Mouse (Mus musculus) thymus, adult 2 months (tissue): ENCODE data around the gene AU040320. TPM values are rescaled to one million over a fixed set of nuclear protein-coding genes. Genes with fewer than 3 reads are reported as not detected.

Source experiments
- DNase-seq: peaks from one replicate; pipeline ENCODE4 v3.0.0; 2021
- H3K27ac ChIP-seq: fragments of 200-500 bp; 2 replicates; pipeline ENCODE4 v1.5.1; 2012; ENCODE audit warnings: low read length, control low read depth; ENCODE audit not compliant: control insufficient read depth, insufficient read depth
- H3K27me3 ChIP-seq: fragments of 200-500 bp; 2 replicates; pipeline ENCODE4 v1.6.1; 2012; ENCODE audit warnings: mild to moderate bottlenecking, low read length, moderate library complexity, mixed read lengths; ENCODE audit not compliant: control insufficient read depth, insufficient read depth
- H3K36me3 ChIP-seq: fragments of 200-500 bp; 2 replicates; pipeline ENCODE4 v1.6.1; 2012; ENCODE audit warnings: mild to moderate bottlenecking, low read length, moderate library complexity; ENCODE audit not compliant: control insufficient read depth, insufficient read depth
- H3K4me1 ChIP-seq: fragments of 200-500 bp; replicated peaks from 2 replicates; pipeline ENCODE4 v1.6.1; 2012; ENCODE audit warnings: low read length; ENCODE audit not compliant: control insufficient read depth, insufficient read depth
- H3K4me3 ChIP-seq: fragments of 200-500 bp; 2 replicates; pipeline ENCODE4 v1.5.1; 2012; ENCODE audit warnings: mild to moderate bottlenecking, low read length, control low read depth, moderate library complexity; ENCODE audit not compliant: control insufficient read depth, insufficient read depth
- CTCF ChIP-seq: fragments of 200-500 bp; IDR thresholded peaks from 2 replicates; pipeline ENCODE4 v1.5.1; 2012; ENCODE audit warnings: mild to moderate bottlenecking, control low read depth, low read length, moderate library complexity, borderline replicate concordance; ENCODE audit not compliant: control insufficient read depth, poor library complexity, insufficient read depth; ENCODE audit errors: extremely low read depth
- POLR2A ChIP-seq: fragments of 200-500 bp; IDR thresholded peaks from 2 replicates; pipeline ENCODE4 v1.6.1; 2012; ENCODE audit warnings: mild to moderate bottlenecking, low read length, control low read depth, moderate library complexity; ENCODE audit not compliant: control insufficient read depth, poor library complexity, insufficient read depth; ENCODE audit errors: extremely low read depth
- WGBS: fragments of 180-500 bp; shearing (Covaris S2); methylation state at CpG from one replicate; pipeline ENCODE4 v1.1.7; 2018; 5-methylcytosine and 5-hydroxymethylcytosine counted together
- polyA plus RNA-seq: library from polyadenylated mRNA; depleted of rRNA; stranded (reverse); fragments of >200 nt; gene quantifications from 2 replicates; pipeline ENCODE4 v1.2.3, GENCODE M21; 2012; rRNA removed

AU040320 gene
- 31.6 and 40.0 TPM in 2 replicates for polyA plus RNA-seq

GRCm38 (mm10) chr4:126753268-126754230, at the start of gene AU040320, which contains the start of gene Ncdn:
Gene AU040320 (plus strand): TSS chr4:126753544.
Gene Ncdn (minus strand): TSS chr4:126753438.
- no peaks in the 10 kb centered on the region for H3K36me3 ChIP-seq
- TF ChIP-seq CTCF (0 out of 2 replicates have a peak, but pooled peaks have one; percentile 19), POLR2A (peak; percentile 56)
- peak within 1 kb of the TSS; percentile 78 for H3K4me3 ChIP-seq
- no peaks in the 10 kb centered on the region for H3K27me3 ChIP-seq
- DNase-seq: peak; percentile 95
- WGBS: under 1% methylated on average over 71 of the region's 71 CpGs
- H3K4me1 ChIP-seq: peaks cover 10% of the 10 kb centered on the region
- no peak within 1 kb of the TSS for H3K27ac ChIP-seq

GRCm38 (mm10) chr4:126706630-126707438, 46.5 kb upstream of the AU040320 start:
- TF ChIP-seq POLR2A (no peak), CTCF (no peak)
- 96% methylated on average over 12 of the region's 12 CpGs for WGBS
- no peak overlapping the region for H3K27ac ChIP-seq
- H3K27me3 ChIP-seq: no peaks in the 10 kb centered on the region
- no peaks in the 10 kb centered on the region for H3K4me1 ChIP-seq
- no peak for DNase-seq
- peaks cover 40% of the 10 kb centered on the region for H3K36me3 ChIP-seq
- H3K4me3 ChIP-seq: no peak overlapping the region

GRCm38 (mm10) chr4:126707439-126707826, 45.9 kb upstream of the AU040320 start:
- H3K36me3 ChIP-seq: peaks cover 40% of the 10 kb centered on the region
- WGBS: 97% methylated on average over 5 of the region's 5 CpGs

GRCm38 (mm10) chr4:126732111-126732510, 21.2 kb upstream of the AU040320 start:
- no peaks in the 10 kb centered on the region for H3K4me1 ChIP-seq
- no peak for TF ChIP-seq POLR2A
- no peak for TF ChIP-seq CTCF
- no peak overlapping the region for H3K27ac ChIP-seq
- H3K36me3 ChIP-seq: no peaks in the 10 kb centered on the region
- peaks cover 21% of the 10 kb centered on the region for H3K27me3 ChIP-seq
- 7% methylated on average over 18 of the region's 18 CpGs for WGBS
- no peak overlapping the region for H3K4me3 ChIP-seq
- DNase-seq: no peak

More at GRCm38 (mm10) chr4:126707439-126707826, 45.9 kb upstream of the AU040320 start:
- H3K27me3 ChIP-seq: no peaks in the 10 kb centered on the region
- no peak overlapping the region for H3K4me3 ChIP-seq
- DNase-seq: no peak
- TF ChIP-seq POLR2A: no peak
- TF ChIP-seq CTCF: no peak
- no peak overlapping the region for H3K27ac ChIP-seq
- no peaks in the 10 kb centered on the region for H3K4me1 ChIP-seq

GRCm38 (mm10) chr4:126732531-126733380, 20.6 kb upstream of the AU040320 start:
- H3K27ac ChIP-seq: no peak overlapping the region
- no peaks in the 10 kb centered on the region for H3K36me3 ChIP-seq
- no peaks in the 10 kb centered on the region for H3K4me1 ChIP-seq
- TF ChIP-seq POLR2A: no peak
- no peak for TF ChIP-seq CTCF
- H3K27me3 ChIP-seq: peaks cover 21% of the 10 kb centered on the region
- DNase-seq: no peak
- H3K4me3 ChIP-seq: no peak overlapping the region
- WGBS: 11% methylated on average over 26 of the region's 26 CpGs
